Comparison of ENCODE assay signal across 9 mouse cellular contexts in genomic region chr4:145245581-145245980, GRCm38 (mm10). TPM values are rescaled to one million over a fixed set of nuclear protein-coding genes. Genes with fewer than 3 reads are reported as not detected.
DNase-seq lines count a peak whose midpoint lies in the region; ATAC-seq lines count a peak whose summit lies in the region.
"Had no signal": no experiment of that assay in that cellular context is flagged by ENCODE, and none has a peak within 500 bp of the region (broad histone marks: within the 10 kb centered on the region; RNA-seq: fewer than 3 reads in every experiment).

No protein-coding gene starts in this region.

- no peaks in the 10 kb centered on the region for H3K36me3 ChIP-seq in kidney, embryonic 14.5 days (ENCODE audit: control insufficient read depth, insufficient read depth, low read length)
- H3K36me3 ChIP-seq in embryonic facial prominence, embryonic 11.5 days (replicated peaks; ENCODE audit: control insufficient read depth, insufficient read depth, low read depth, low read length): no peaks in the 10 kb centered on the region
- H3K36me3 ChIP-seq in intestine, embryonic 15.5 days: no peaks in the 10 kb centered on the region
- H3K36me3 ChIP-seq in midbrain, embryonic 16.5 days (ENCODE audit: control insufficient read depth, insufficient read depth, low read length): no peaks in the 10 kb centered on the region

- H3K27me3 ChIP-seq in kidney, embryonic 14.5 days (ENCODE audit: control insufficient read depth, insufficient read depth, low read length): peaks cover 14% of the 10 kb centered on the region; the same call in 1 of the 2 replicates
- H3K27me3 ChIP-seq in embryonic facial prominence, embryonic 11.5 days (ENCODE audit: control insufficient read depth, insufficient read depth, low read length): peaks cover 12% of the 10 kb centered on the region
- no peaks in the 10 kb centered on the region for H3K27me3 ChIP-seq in intestine, embryonic 15.5 days (replicated peaks)
- peaks cover 17% of the 10 kb centered on the region for H3K27me3 ChIP-seq in midbrain, embryonic 16.5 days (ENCODE audit: control insufficient read depth, insufficient read depth, low read depth, low read length)

- peak overlapping the region; percentile 90; the same call in 1 of the 2 replicates for H3K4me2 ChIP-seq in kidney, embryonic 14.5 days (replicated peaks; ENCODE audit: low read depth, low read length)
- no peak overlapping the region for H3K4me2 ChIP-seq in embryonic facial prominence, embryonic 11.5 days (ENCODE audit: low read depth, low read length)
- H3K4me2 ChIP-seq in intestine, embryonic 15.5 days (replicated peaks): peak overlapping the region; percentile 85
- H3K4me2 ChIP-seq in midbrain, embryonic 16.5 days (ENCODE audit: low read length): peak overlapping the region; percentile 63

- H3K4me1 ChIP-seq in kidney, embryonic 14.5 days (ENCODE audit: control insufficient read depth, insufficient read depth, low read length): 0 out of 2 replicates have a peak, but pooled peaks cover 3% of the 10 kb centered on the region
- H3K4me1 ChIP-seq in embryonic facial prominence, embryonic 11.5 days (ENCODE audit: control insufficient read depth, insufficient read depth, low read length): no peaks in the 10 kb centered on the region
- no peaks in the 10 kb centered on the region for H3K4me1 ChIP-seq in intestine, embryonic 15.5 days (replicated peaks)
- no peaks in the 10 kb centered on the region; the same call in 1 of the 2 replicates for H3K4me1 ChIP-seq in midbrain, embryonic 16.5 days (ENCODE audit: control insufficient read depth, insufficient read depth, low read length)

- WGBS in kidney, embryonic 14.5 days: 94% methylated on average over 3 of the region's 3 CpGs
- 87% methylated on average over 3 of the region's 3 CpGs for WGBS in embryonic facial prominence, embryonic 11.5 days
- WGBS in intestine, embryonic 15.5 days: 86% methylated on average over 3 of the region's 3 CpGs
- WGBS in midbrain, embryonic 16.5 days: 93% methylated on average over 3 of the region's 3 CpGs

- H3K9me3 ChIP-seq in kidney, embryonic 14.5 days (ENCODE audit: control insufficient read depth, low read length): no peaks in the 10 kb centered on the region
- no peaks in the 10 kb centered on the region for H3K9me3 ChIP-seq in embryonic facial prominence, embryonic 11.5 days (replicated peaks; ENCODE audit: control insufficient read depth, low read length)
- H3K9me3 ChIP-seq in intestine, embryonic 15.5 days: no peaks in the 10 kb centered on the region
- H3K9me3 ChIP-seq in midbrain, embryonic 16.5 days (replicated peaks; ENCODE audit: control insufficient read depth, low read length, poor library complexity, severe bottlenecking): no peaks in the 10 kb centered on the region

- H3K27ac ChIP-seq in kidney, embryonic 14.5 days (ENCODE audit: low read depth, low read length): no peak overlapping the region
- H3K27ac ChIP-seq in embryonic facial prominence, embryonic 11.5 days (replicated peaks; ENCODE audit: low read depth, low read length): no peak overlapping the region
- H3K27ac ChIP-seq in intestine, embryonic 15.5 days: no peak overlapping the region
- no peak overlapping the region for H3K27ac ChIP-seq in midbrain, embryonic 16.5 days (ENCODE audit: low read length)

- peak overlapping the region; percentile 51 for H3K4me3 ChIP-seq in kidney, embryonic 14.5 days (ENCODE audit: low read length)
- peak overlapping the region; percentile 33; the same call in 1 of the 2 replicates for H3K4me3 ChIP-seq in embryonic facial prominence, embryonic 11.5 days (ENCODE audit: low read depth, low read length)
- H3K4me3 ChIP-seq in intestine, embryonic 15.5 days (replicated peaks): no peak overlapping the region
- peak overlapping the region; percentile 45 for H3K4me3 ChIP-seq in midbrain, embryonic 16.5 days (ENCODE audit: low read depth, low read length)

- no peak for DNase-seq in kidney, postnatal 14 days
- no peak for DNase-seq in embryonic facial prominence, embryonic 11.5 days (ENCODE audit: low spot score)
- no peak for DNase-seq in right cerebral cortex, postnatal 10 days (ENCODE audit: low spot score in 2 of 2)
- DNase-seq in right cerebral cortex, adult 2 months (ENCODE audit: low spot score in 2 of 2): no peak
- no peak for DNase-seq in right cerebral cortex, postnatal 4 days
- DNase-seq: cerebellum, postnatal 14 days had no signal

- ATAC-seq in kidney, embryonic 14.5 days (ENCODE audit: low FRiP score, low TSS enrichment): no peak
- ATAC-seq in embryonic facial prominence, embryonic 11.5 days (replicated peaks; ENCODE audit: insufficient number of reproducible peaks, low FRiP score, low TSS enrichment, low read depth): no peak
- ATAC-seq in intestine, embryonic 15.5 days: no peak
- no peak for ATAC-seq in midbrain, embryonic 16.5 days

- H3K9ac ChIP-seq in kidney, embryonic 14.5 days (ENCODE audit: low read depth, low read length): no peak overlapping the region
- H3K9ac ChIP-seq in embryonic facial prominence, embryonic 11.5 days (replicated peaks; ENCODE audit: low read length): no peak overlapping the region
- H3K9ac ChIP-seq in intestine, embryonic 15.5 days: no peak overlapping the region
- no peak overlapping the region for H3K9ac ChIP-seq in midbrain, embryonic 16.5 days (ENCODE audit: low read depth, low read length)

RNA-seq across cellular contexts. Expression of gene Tnfrsf1b, which starts 1.1 kb away (rescaled TPM):
- 0.97 and 3.0 TPM in 2 replicates for polyA plus RNA-seq in kidney, embryonic 14.5 days (2014; fragmentation: Nextera tagmentation; extraction: Ambion mirVana)
- polyA plus RNA-seq in embryonic facial prominence, embryonic 11.5 days (2014; fragmentation: Nextera tagmentation; extraction: Ambion mirVana): 1.1 and 2.7 TPM in 2 replicates
- 5.3 and 5.9 TPM in 2 replicates for polyA plus RNA-seq in intestine, embryonic 15.5 days (2015; fragmentation: Nextera tagmentation; extraction: Ambion mirVana)
- polyA plus RNA-seq in midbrain, embryonic 16.5 days (2015; fragmentation: Nextera tagmentation; extraction: Ambion mirVana): 4.0 and 4.2 TPM in 2 replicates

RNA-seq across cellular contexts. Expression of gene Vps13d, which starts 50.8 kb away (rescaled TPM):
- polyA plus RNA-seq in kidney, embryonic 14.5 days (2014; fragmentation: Nextera tagmentation; extraction: Ambion mirVana): 10.1 and 12.6 TPM in 2 replicates
- polyA plus RNA-seq in embryonic facial prominence, embryonic 11.5 days (2014; fragmentation: Nextera tagmentation; extraction: Ambion mirVana): 7.7 and 10.1 TPM in 2 replicates
- polyA plus RNA-seq in intestine, embryonic 15.5 days (2015; fragmentation: Nextera tagmentation; extraction: Ambion mirVana): 10.1 and 10.2 TPM in 2 replicates
- polyA plus RNA-seq in midbrain, embryonic 16.5 days (2015; fragmentation: Nextera tagmentation; extraction: Ambion mirVana): 8.9 and 9.7 TPM in 2 replicates
